In the genomic region with DNA sequence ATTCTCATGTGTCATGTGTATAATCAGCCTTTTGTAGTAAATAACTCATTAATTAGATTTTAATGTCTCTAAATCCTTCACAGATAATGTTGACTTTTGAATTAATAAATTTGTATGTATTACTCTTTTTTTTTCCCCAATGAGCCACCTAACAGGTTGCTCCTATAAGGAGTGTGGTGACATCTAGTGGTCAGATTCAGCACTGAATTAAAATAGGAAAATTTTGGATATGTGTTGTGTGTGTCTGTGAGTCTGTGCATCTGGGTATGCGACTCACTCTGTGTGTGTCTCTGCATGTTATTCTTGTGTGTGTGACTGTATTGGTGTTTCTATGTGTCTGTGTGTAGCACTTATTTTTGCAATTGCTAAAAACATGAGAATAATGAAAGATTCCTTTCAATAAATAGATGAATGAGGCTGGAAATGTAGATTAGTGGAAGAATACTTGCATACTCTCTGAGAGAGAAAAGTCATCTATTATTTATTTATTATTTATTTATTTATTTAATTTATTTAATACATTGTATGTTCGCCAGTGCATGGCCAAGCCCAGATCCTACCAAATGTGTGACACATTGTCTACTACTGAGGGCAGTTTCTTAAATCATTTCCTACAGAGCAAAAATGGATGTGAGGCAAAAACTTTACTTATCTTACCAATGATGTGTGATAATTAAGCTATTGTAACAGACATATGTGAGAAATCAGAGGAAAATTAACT, we compare ENCODE assay signal across 9 mouse cellular contexts.
A peak's percentile ranks its signal among the peaks of the same experiment; 100 is the strongest.
DNase-seq lines count a peak whose midpoint lies in the region; ATAC-seq and TF ChIP-seq lines count a peak whose summit lies in the region.
"Had no signal": no experiment of that assay in that cellular context is flagged by ENCODE, and none has a peak within 500 bp of the region (broad histone marks: within the 10 kb centered on the region; RNA-seq: fewer than 3 reads in every experiment).

No protein-coding gene starts in this region.

- no peaks in the 10 kb centered on the region for H3K4me1 ChIP-seq in kidney, embryonic 16.5 days (ENCODE audit: insufficient read depth, low read length)
- no peaks in the 10 kb centered on the region for H3K4me1 ChIP-seq in MEL (ENCODE audit: control insufficient read depth in 1 of 2, insufficient read depth in 2 of 2, low read length in 2 of 2)
- peaks cover 2% of the 10 kb centered on the region; the same call in 1 of the 2 replicates for H3K4me1 ChIP-seq in cortical plate, adult 2 months (ENCODE audit: control insufficient read depth, insufficient read depth, low read length)
- H3K4me1 ChIP-seq: liver, embryonic 13.5 days had no signal

- no peak for TF ChIP-seq POLR2A in MEL (IDR thresholded peaks at IDR 0.05; ENCODE audit: control insufficient read depth in 1 of 2, insufficient read depth in 1 of 2, low read depth in 1 of 2, low read length in 2 of 2, poor library complexity in 1 of 2)
- no peak for TF ChIP-seq POLR2A in cortical plate, adult 2 months (IDR thresholded peaks at IDR 0.05; ENCODE audit: extremely low read depth, insufficient read depth, low read length)

- no peak for TF ChIP-seq EP300 in MEL (IDR thresholded peaks at IDR 0.05; ENCODE audit: low read depth in 1 of 2, low read length in 2 of 2)

- peak; percentile 19 to 93 (median 59); a peak in 5 of 6 replicates for TF ChIP-seq CTCF in MEL (IDR thresholded peaks at IDR 0.05 in 2 of 3, conservative IDR thresholded peaks at IDR 0.05 in 1 of 3; ENCODE audit: control insufficient read depth in 1 of 3, insufficient read depth in 1 of 3, low read depth in 2 of 3, low read length in 3 of 3, poor library complexity in 1 of 3, severe bottlenecking in 1 of 3)
- peak; percentile 16; the same call in 1 of the 2 replicates for TF ChIP-seq CTCF in cortical plate, adult 2 months (IDR thresholded peaks at IDR 0.05; ENCODE audit: extremely low read depth, insufficient read depth, low read length)

- no peaks in the 10 kb centered on the region for H3K36me3 ChIP-seq in kidney, embryonic 16.5 days (ENCODE audit: insufficient read depth, low read length)
- H3K36me3 ChIP-seq in MEL (ENCODE audit: control insufficient read depth in 1 of 2, insufficient read depth in 2 of 2, low read length in 2 of 2) = no peaks in the 10 kb centered on the region
- H3K36me3 ChIP-seq: liver, embryonic 13.5 days had no signal

- no peak overlapping the region for H3K4me2 ChIP-seq in kidney, embryonic 16.5 days (replicated peaks; ENCODE audit: low read depth, low read length)
- H3K4me2 ChIP-seq: liver, embryonic 13.5 days had no signal

- WGBS in kidney, embryonic 16.5 days = 76% methylated on average over 2 of the region's 2 CpGs
- 55% methylated on average over 2 of the region's 2 CpGs for WGBS in large intestine, adult 2 months

- no peak overlapping the region for H3K4me3 ChIP-seq in kidney, embryonic 16.5 days (ENCODE audit: low read length)
- no peak overlapping the region for H3K4me3 ChIP-seq in MEL (ENCODE audit: control insufficient read depth in 1 of 2, insufficient read depth in 1 of 2, low read depth in 2 of 2, low read length in 2 of 2)
- no peak overlapping the region for H3K4me3 ChIP-seq in cortical plate, adult 2 months (ENCODE audit: insufficient read depth, low read length)
- H3K4me3 ChIP-seq: liver, embryonic 13.5 days had no signal

- DNase-seq in kidney, postnatal 25 days = no peak
- peak; percentile 73 for DNase-seq in MEL (ENCODE audit: low read depth, low spot score)
- peak; percentile 6 for DNase-seq in large intestine, adult 2 months (ENCODE audit: low read depth, low spot score)
- DNase-seq in thymus, postnatal 25 days = no peak
- DNase-seq in thymus, postnatal 4 days = no peak
- no peak for DNase-seq in right cerebral cortex, postnatal 14 days
- DNase-seq: liver, embryonic 13.5 days had no signal

- H3K27ac ChIP-seq in kidney, embryonic 16.5 days (ENCODE audit: low read length) = no peak overlapping the region
- no peak overlapping the region for H3K27ac ChIP-seq in MEL (ENCODE audit: control insufficient read depth, low read depth, low read length)
- no peak overlapping the region for H3K27ac ChIP-seq in cortical plate, adult 2 months (ENCODE audit: insufficient read depth, low read length)
- H3K27ac ChIP-seq: liver, embryonic 13.5 days had no signal

- no peaks in the 10 kb centered on the region for H3K9me3 ChIP-seq in kidney, embryonic 16.5 days (ENCODE audit: low read length)
- no peaks in the 10 kb centered on the region for H3K9me3 ChIP-seq in MEL (replicated peaks; ENCODE audit: insufficient read depth, low read length)
- H3K9me3 ChIP-seq: liver, embryonic 13.5 days had no signal

- H3K27me3 ChIP-seq in kidney, embryonic 16.5 days (ENCODE audit: insufficient read depth, low read length) = no peaks in the 10 kb centered on the region
- H3K27me3 ChIP-seq in MEL (ENCODE audit: control insufficient read depth in 1 of 2, insufficient read depth in 2 of 2, low read length in 2 of 2) = no peaks in the 10 kb centered on the region
- H3K27me3 ChIP-seq: liver, embryonic 13.5 days had no signal

- H3K79me2 ChIP-seq in MEL (ENCODE audit: control insufficient read depth, insufficient read depth, low read length, poor library complexity) = no peaks in the 10 kb centered on the region

- H3K9ac ChIP-seq in kidney, embryonic 16.5 days (replicated peaks; ENCODE audit: low read length) = no peak overlapping the region
- H3K9ac ChIP-seq in MEL (ENCODE audit: control insufficient read depth, low read depth, low read length, poor library complexity, severe bottlenecking) = no peak overlapping the region
- H3K9ac ChIP-seq: liver, embryonic 13.5 days had no signal

- TF ChIP-seq RAD21 in MEL (IDR thresholded peaks at IDR 0.05; ENCODE audit: low read depth, low read length) = peak; percentile 100

- peak; percentile 81; the same call in 1 of the 2 replicates for ATAC-seq in kidney, embryonic 16.5 days (ENCODE audit: low FRiP score, low TSS enrichment)

TF ChIP-seq in MEL, 35 proteins besides CTCF, POLR2A, EP300 and RAD21:
- TF ChIP-seq GABPA (IDR thresholded peaks at IDR 0.05; ENCODE audit: low read depth, low read length) (no peak), SIN3A (IDR thresholded peaks at IDR 0.05; ENCODE audit: low read length) (peak; percentile 38), POLR2AphosphoS2 (IDR thresholded peaks at IDR 0.05; ENCODE audit: low read length) (no peak), ZNF384 (IDR thresholded peaks at IDR 0.05; ENCODE audit: low read depth, low read length) (peak; percentile 95), ZC3H11A (IDR thresholded peaks at IDR 0.05; ENCODE audit: low read depth, low read length) (peak; percentile 98), MYB (IDR thresholded peaks at IDR 0.05; ENCODE audit: low read depth, low read length) (no peak), SMC3 (IDR thresholded peaks at IDR 0.05; ENCODE audit: low read depth, low read length) (peak; percentile 97), MYC (IDR thresholded peaks at IDR 0.05; ENCODE audit: low read depth, low read length) (no peak)

Comparison
In these comparisons a context has a peak if more than half of its experiments do, and no peak if none do; other contexts are left out.
1. DNase-seq: peak in MEL (single experiment) and large intestine, adult 2 months (single experiment); none in kidney, postnatal 25 days (0 of 2), thymus, postnatal 25 days (single experiment), thymus, postnatal 4 days (single experiment) and right cerebral cortex, postnatal 14 days (single experiment).